Mouse (Mus musculus) macrophage (primary cell): Measurements from ENCODE around the gene Tpt1. TPM values are rescaled to one million over a fixed set of nuclear protein-coding genes. Genes with fewer than 3 reads are reported as not detected.
"Not testable (repeated sequence)": the region's sequence is repeated elsewhere in the genome, so short reads cannot be mapped to it uniquely, and the experiment has no call there.

Experiments
- H3K27ac ChIP-seq: fragments of 350-480 bp; formaldehyde crosslinking; 2 replicates; pipeline ENCODE4 v1.9.0; 2021
- H3K36me3 ChIP-seq: fragments of 350-480 bp; formaldehyde crosslinking; 2 replicates; pipeline ENCODE4 v1.9.0; 2021; ENCODE audit errors: inconsistent target
- H3K4me3 ChIP-seq: fragments of 350-480 bp; formaldehyde crosslinking; 2 replicates; pipeline ENCODE4 v1.9.0; 2021; ENCODE audit errors: inconsistent target
- H3K79me2 ChIP-seq: fragments of 350-480 bp; formaldehyde crosslinking; 2 replicates; pipeline ENCODE4 v1.9.0; 2021; ENCODE audit errors: inconsistent target
- WGBS: methylation state at CpG from one replicate; pipeline ENCODE4 v1.1.7; 2026; ENCODE audit warnings: inconsistent platforms; ENCODE audit not compliant: missing documents; 5-methylcytosine and 5-hydroxymethylcytosine counted together
- polyA plus RNA-seq: library from polyadenylated mRNA; stranded (reverse); fragments of 250-400 nt; gene quantifications from 3 replicates; pipeline ENCODE4 v1.2.4, GENCODE M21; 2018; ENCODE audit warnings: inconsistent platforms

Gene Tpt1
- polyA plus RNA-seq, 1 experiment from 2014 or later: 4,124 TPM

GRCm38 (mm10) chr14:75855263-75855992 lies 10.5 kb downstream of the Tpt1 start:
- 92% methylated on average over 17 of the region's 17 CpGs for WGBS
- no peaks in the 10 kb centered on the region for H3K79me2 ChIP-seq
- no peak overlapping the region for H3K27ac ChIP-seq
- H3K36me3 ChIP-seq: no peaks in the 10 kb centered on the region
- H3K4me3 ChIP-seq: no peak overlapping the region

GRCm38 (mm10) chr14:75858181-75858580 lies 13.3 kb downstream of the Tpt1 start:
- no peak overlapping the region for H3K4me3 ChIP-seq
- WGBS: 63% methylated on average over 2 of the region's 2 CpGs
- H3K79me2 ChIP-seq: no peaks in the 10 kb centered on the region
- H3K27ac ChIP-seq: no peak overlapping the region
- no peaks in the 10 kb centered on the region for H3K36me3 ChIP-seq

GRCm38 (mm10) chr14:75859619-75860018 lies 14.7 kb downstream of the Tpt1 start:
- H3K27ac ChIP-seq: no peak overlapping the region
- WGBS: 91% methylated on average over 2 of the region's 2 CpGs

GRCm38 (mm10) chr14:75862701-75863100 lies 17.8 kb downstream of the Tpt1 start:
- H3K36me3 ChIP-seq: no peaks in the 10 kb centered on the region
- no peaks in the 10 kb centered on the region for H3K79me2 ChIP-seq
- H3K27ac ChIP-seq: peak overlapping the region; percentile 90
- H3K4me3 ChIP-seq: no peak overlapping the region
- 93% methylated on average over 6 of the region's 6 CpGs for WGBS

More at GRCm38 (mm10) chr14:75859619-75860018, 14.7 kb downstream of the Tpt1 start:
- Histone ChIP-seq H3K4me3 (no peak overlapping the region), H3K36me3 (no peaks in the 10 kb centered on the region), H3K79me2 (no peaks in the 10 kb centered on the region)

GRCm38 (mm10) chr14:75863549-75864409 lies 18.9 kb downstream of the Tpt1 start:
- no peaks in the 10 kb centered on the region for H3K79me2 ChIP-seq
- H3K36me3 ChIP-seq: no peaks in the 10 kb centered on the region
- H3K27ac ChIP-seq: peak overlapping the region; percentile 90
- no peak overlapping the region for H3K4me3 ChIP-seq
- WGBS: 25% methylated on average over 7 of the region's 7 CpGs

GRCm38 (mm10) chr14:75866706-75867333 lies 21.9 kb downstream of the Tpt1 start:
- no peaks in the 10 kb centered on the region for H3K36me3 ChIP-seq
- H3K27ac ChIP-seq: no peak overlapping the region
- 90% methylated on average over 9 of the region's 9 CpGs for WGBS
- no peak overlapping the region for H3K4me3 ChIP-seq
- no peaks in the 10 kb centered on the region for H3K79me2 ChIP-seq

GRCm38 (mm10) chr14:75868028-75868427 lies 23.1 kb downstream of the Tpt1 start:
- 92% methylated on average over 2 of the region's 3 CpGs for WGBS
- H3K79me2 ChIP-seq, H3K27ac ChIP-seq, H3K36me3 ChIP-seq, H3K4me3 ChIP-seq: not testable (repeated sequence)

GRCm38 (mm10) chr14:75869769-75870363 lies 25.0 kb downstream of the Tpt1 start:
- Histone ChIP-seq H3K79me2 (no peaks in the 10 kb centered on the region), H3K4me3 (no peak overlapping the region), H3K36me3 (no peaks in the 10 kb centered on the region), H3K27ac (no peak overlapping the region)
- 95% methylated on average over 14 of the region's 14 CpGs for WGBS

GRCm38 (mm10) chr14:75870631-75871030 lies 25.7 kb downstream of the Tpt1 start:
- H3K27ac ChIP-seq: no peak overlapping the region
- no peak overlapping the region for H3K4me3 ChIP-seq
- 66% methylated on average over 6 of the region's 10 CpGs for WGBS
- no peaks in the 10 kb centered on the region for H3K79me2 ChIP-seq
- no peaks in the 10 kb centered on the region for H3K36me3 ChIP-seq

- Histone ChIP-seq H3K36me3 (no peaks in the 10 kb centered on the region), H3K27ac (no peak overlapping the region), H3K4me3 (no peak overlapping the region), H3K79me2 (no peaks in the 10 kb centered on the region)
- WGBS: 92% methylated on average over 1 of the region's 5 CpGs
These were observed 26.2 kb downstream of the Tpt1 start for GRCm38 (mm10) chr14:75871111-75871510.

GRCm38 (mm10) chr14:75871750-75872149 lies 26.9 kb downstream of the Tpt1 start:
- Histone ChIP-seq H3K36me3 (no peaks in the 10 kb centered on the region), H3K27ac (no peak overlapping the region), H3K79me2 (no peaks in the 10 kb centered on the region), H3K4me3 (no peak overlapping the region)
- 96% methylated on average over 4 of the region's 4 CpGs for WGBS

GRCm38 (mm10) chr14:75873612-75874011 lies 28.7 kb downstream of the Tpt1 start:
- no peak overlapping the region for H3K4me3 ChIP-seq
- WGBS: 71% methylated on average over 7 of the region's 9 CpGs
- H3K36me3 ChIP-seq: no peaks in the 10 kb centered on the region
- no peak overlapping the region for H3K27ac ChIP-seq
- no peaks in the 10 kb centered on the region for H3K79me2 ChIP-seq

- H3K36me3 ChIP-seq: no peaks in the 10 kb centered on the region
- WGBS: 26% methylated on average over 19 of the region's 21 CpGs
These were observed 31.6 kb downstream of the Tpt1 start for GRCm38 (mm10) chr14:75876320-75877043.

GRCm38 (mm10) chr14:75877297-75877696 lies 32.4 kb downstream of the Tpt1 start:
- Histone ChIP-seq H3K27ac (no peak overlapping the region), H3K4me3 (no peak overlapping the region), H3K79me2 (no peaks in the 10 kb centered on the region), H3K36me3 (no peaks in the 10 kb centered on the region)
- WGBS: 61% methylated on average over 3 of the region's 3 CpGs

More at GRCm38 (mm10) chr14:75876320-75877043, 31.6 kb downstream of the Tpt1 start:
- Histone ChIP-seq H3K79me2 (no peaks in the 10 kb centered on the region), H3K4me3 (no peak overlapping the region), H3K27ac (no peak overlapping the region)
